Mouse (Mus musculus): ENCODE results near the gene Paqr9.

DNA sequence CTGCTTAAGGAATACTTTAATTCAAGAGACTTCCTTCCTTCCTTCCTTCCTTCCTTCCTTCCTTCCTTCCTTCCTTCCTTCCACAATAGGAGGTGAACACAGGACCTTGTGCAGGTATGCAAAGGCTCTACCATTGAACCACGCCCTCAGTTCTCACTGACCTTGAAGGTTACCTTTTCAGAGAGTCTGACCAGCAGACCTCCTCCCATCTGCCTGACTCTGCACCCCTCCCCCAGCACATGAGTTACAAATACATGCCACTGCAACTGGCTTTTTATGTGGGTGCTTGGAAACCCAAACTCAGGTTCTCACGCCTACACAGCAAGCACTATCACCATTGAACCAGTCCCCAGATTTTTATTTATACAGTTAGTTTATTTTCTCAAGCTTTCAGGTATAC is 36.9 kb upstream of the Paqr9 start:
- TF ChIP-seq POLR2A (IDR thresholded peaks at IDR 0.05; ENCODE audit: low read depth, low read length) (no peak), CTCF (conservative IDR thresholded peaks at IDR 0.05; ENCODE audit: insufficient read depth, insufficient read length, low read depth, low read length) (no peak)

Data from kidney, adult 2 months (tissue).